Mouse (Mus musculus): ENCODE measurements around the gene Twist1.

Twist1 gene

DNA sequence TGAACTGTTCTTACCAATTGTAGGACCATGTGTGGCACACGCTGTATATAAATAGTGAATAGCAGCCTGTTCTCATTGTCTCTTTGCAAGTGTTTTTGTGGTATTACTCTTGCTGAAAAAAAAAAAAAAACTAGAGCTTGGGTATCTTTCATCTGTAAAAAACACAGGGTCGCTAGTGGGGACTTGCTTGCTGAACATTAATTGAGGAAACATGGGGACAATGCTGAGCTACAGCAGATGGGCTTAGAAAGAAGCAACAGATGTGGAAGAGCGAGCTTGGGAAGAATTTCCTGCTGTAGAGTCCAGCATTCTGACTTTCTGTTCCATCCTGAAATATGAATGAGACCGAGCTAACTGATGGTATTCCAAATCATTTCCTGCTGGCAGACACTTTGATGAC is 22.7 kb downstream of the Twist1 start:
- Histone ChIP-seq H3K36me3 (ENCODE audit: insufficient read depth, low read length) (no peaks in the 10 kb centered on the region), H3K9me3 (ENCODE audit: low read length) (no peaks in the 10 kb centered on the region), H3K27me3 (ENCODE audit: insufficient read depth, low read length) (no peaks in the 10 kb centered on the region), H3K4me1 (replicated peaks; ENCODE audit: low read depth, low read length) (no peaks in the 10 kb centered on the region), H3K4me3 (replicated peaks; ENCODE audit: low read length) (no peak overlapping the region)
- TF ChIP-seq CTCF (conservative IDR thresholded peaks at IDR 0.05; ENCODE audit: low read length) (no peak), NANOG (IDR thresholded peaks at IDR 0.05; ENCODE audit: borderline replicate concordance, low read length) (no peak), POU5F1 (IDR thresholded peaks at IDR 0.05; ENCODE audit: borderline replicate concordance, low read length) (no peak)

DNA sequence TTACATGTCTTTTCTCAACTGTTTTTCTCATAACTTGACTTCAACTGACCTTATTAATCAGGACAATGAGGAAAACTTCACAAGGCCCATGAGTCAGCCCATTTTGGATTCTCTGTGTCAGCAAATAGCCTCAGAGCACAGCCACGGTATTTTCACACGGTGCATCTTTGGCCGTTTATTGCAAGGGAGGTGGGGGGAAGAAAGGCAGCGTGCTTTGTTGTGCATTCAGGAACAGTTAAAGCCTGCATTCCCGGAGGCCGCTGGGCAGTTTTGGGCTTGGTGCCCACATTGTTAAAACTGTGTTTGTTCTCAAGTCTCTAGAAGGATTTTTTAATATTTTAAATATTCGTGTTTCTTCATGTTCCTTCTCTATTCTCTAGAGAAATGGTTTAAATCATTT is 24.0 kb downstream of the Twist1 start:
- H3K36me3 ChIP-seq (ENCODE audit: insufficient read depth, low read length) = no peaks in the 10 kb centered on the region
- H3K27me3 ChIP-seq (ENCODE audit: insufficient read depth, low read length) = no peaks in the 10 kb centered on the region
- no peak for TF ChIP-seq POU5F1 (IDR thresholded peaks at IDR 0.05; ENCODE audit: borderline replicate concordance, low read length)
- no peak for TF ChIP-seq CTCF (conservative IDR thresholded peaks at IDR 0.05; ENCODE audit: low read length)
- TF ChIP-seq NANOG (IDR thresholded peaks at IDR 0.05; ENCODE audit: borderline replicate concordance, low read length) = no peak
- H3K4me1 ChIP-seq (replicated peaks; ENCODE audit: low read depth, low read length) = no peaks in the 10 kb centered on the region
- H3K9me3 ChIP-seq (ENCODE audit: low read length) = no peaks in the 10 kb centered on the region
- H3K4me3 ChIP-seq (replicated peaks; ENCODE audit: low read length) = no peak overlapping the region

DNA sequence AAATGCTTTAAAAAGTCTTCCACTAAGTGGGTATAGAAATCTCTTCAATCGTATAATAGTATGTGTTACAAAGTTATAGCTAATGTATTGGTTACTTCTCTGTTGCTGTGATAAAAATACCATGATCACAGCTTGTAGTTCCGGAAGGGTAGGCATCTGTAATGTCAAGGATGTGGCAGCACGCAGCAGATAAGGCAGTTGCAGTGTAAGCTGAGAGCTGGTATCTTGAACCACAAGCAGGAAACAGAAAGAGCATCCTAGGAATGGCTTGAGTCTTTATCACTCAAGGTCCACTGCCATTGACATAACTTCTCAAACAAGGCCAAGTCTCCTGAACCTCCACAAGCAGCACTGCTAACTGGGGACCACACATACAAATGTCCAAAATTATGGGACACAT is 35.7 kb downstream of the Twist1 start:
- H3K27me3 ChIP-seq (ENCODE audit: insufficient read depth, low read length) = no peaks in the 10 kb centered on the region
- H3K9me3 ChIP-seq (ENCODE audit: low read length) = no peaks in the 10 kb centered on the region
- H3K4me3 ChIP-seq (replicated peaks; ENCODE audit: low read length) = no peak overlapping the region
- no peaks in the 10 kb centered on the region for H3K36me3 ChIP-seq (ENCODE audit: insufficient read depth, low read length)
- TF ChIP-seq POU5F1 (IDR thresholded peaks at IDR 0.05; ENCODE audit: borderline replicate concordance, low read length) (no peak), NANOG (IDR thresholded peaks at IDR 0.05; ENCODE audit: borderline replicate concordance, low read length) (no peak), CTCF (conservative IDR thresholded peaks at IDR 0.05; ENCODE audit: low read length) (no peak)
- H3K4me1 ChIP-seq (replicated peaks; ENCODE audit: low read depth, low read length) = no peaks in the 10 kb centered on the region

Data from E14TG2a.4 (cell line).